In the genomic region with DNA sequence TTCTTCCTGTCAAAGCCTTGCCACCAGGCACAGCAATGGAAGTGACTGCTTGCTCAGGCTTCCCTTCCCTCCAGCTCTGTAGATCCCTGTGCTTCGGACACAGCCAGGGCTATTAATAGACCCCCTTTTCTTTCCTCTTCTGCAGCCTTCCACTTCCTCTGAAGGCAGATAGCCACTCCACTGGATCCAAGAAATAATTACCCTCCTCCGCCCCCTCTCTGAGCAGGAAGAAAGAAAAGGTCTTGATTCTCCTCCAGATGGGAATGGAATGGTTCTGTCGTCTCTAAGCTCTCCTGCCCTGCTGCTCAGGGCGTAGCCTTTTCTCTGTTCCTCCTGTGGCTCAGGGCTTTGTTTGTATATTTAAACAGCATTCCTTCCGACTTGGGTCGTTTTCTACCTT, we compare ENCODE assay signal across 9 mouse cellular contexts. TPM values are rescaled to one million over a fixed set of nuclear protein-coding genes. Genes with fewer than 3 reads are reported as not detected.
A peak's percentile ranks its signal among the peaks of the same experiment; 100 is the strongest.
DNase-seq lines count a peak whose midpoint lies in the region; ATAC-seq and TF ChIP-seq lines count a peak whose summit lies in the region.
"Had no signal": no experiment of that assay in that cellular context is flagged by ENCODE, and none has a peak within 500 bp of the region (broad histone marks: within the 10 kb centered on the region; RNA-seq: fewer than 3 reads in every experiment).

No protein-coding gene starts in this region.

- peaks cover 14% of the 10 kb centered on the region for H3K4me1 ChIP-seq in hindbrain, embryonic 10.5 days (replicated peaks)
- H3K4me1 ChIP-seq in hindbrain, embryonic 12.5 days, result 0 out of 2 replicates have a peak, but pooled peaks cover 5% of the 10 kb centered on the region
- H3K4me1 ChIP-seq in heart, embryonic 16.5 days (ENCODE audit: control insufficient read depth, insufficient read depth, low read length), result peaks cover 18% of the 10 kb centered on the region
- H3K4me1 ChIP-seq in lung, embryonic 14.5 days (ENCODE audit: insufficient read depth), result peaks cover 17% of the 10 kb centered on the region

- peak overlapping the region; percentile 17; the same call in 1 of the 2 replicates for H3K27ac ChIP-seq in hindbrain, embryonic 10.5 days
- H3K27ac ChIP-seq in hindbrain, embryonic 12.5 days, result no peak overlapping the region
- peak overlapping the region; percentile 89 for H3K27ac ChIP-seq in heart, embryonic 16.5 days (ENCODE audit: low read length)
- peak overlapping the region; percentile 77 for H3K27ac ChIP-seq in lung, embryonic 14.5 days (ENCODE audit: low read depth)

- H3K9ac ChIP-seq in hindbrain, embryonic 12.5 days, result no peak overlapping the region
- H3K9ac ChIP-seq in heart, embryonic 16.5 days (ENCODE audit: low read length), result peak overlapping the region; percentile 61
- 0 out of 2 replicates have a peak overlapping the region, but pooled peaks have one; percentile 10 for H3K9ac ChIP-seq in lung, embryonic 14.5 days

- no peak overlapping the region for H3K4me2 ChIP-seq in hindbrain, embryonic 12.5 days (replicated peaks)
- H3K4me2 ChIP-seq in heart, embryonic 16.5 days (ENCODE audit: low read depth, low read length), result peak overlapping the region; percentile 54
- peak overlapping the region; percentile 35 for H3K4me2 ChIP-seq in lung, embryonic 14.5 days

- H3K4me3 ChIP-seq in hindbrain, embryonic 10.5 days, result no peak overlapping the region
- H3K4me3 ChIP-seq in hindbrain, embryonic 12.5 days, result no peak overlapping the region
- H3K4me3 ChIP-seq in heart, embryonic 16.5 days (ENCODE audit: low read length), result no peak overlapping the region; the same call in 1 of the 2 replicates
- no peak overlapping the region for H3K4me3 ChIP-seq in lung, embryonic 14.5 days (ENCODE audit: low read depth, low read length)

- H3K9me3 ChIP-seq in hindbrain, embryonic 10.5 days, result no peaks in the 10 kb centered on the region
- no peaks in the 10 kb centered on the region for H3K9me3 ChIP-seq in hindbrain, embryonic 12.5 days (replicated peaks)
- H3K9me3 ChIP-seq in heart, embryonic 16.5 days (replicated peaks; ENCODE audit: control insufficient read depth, low read length), result no peaks in the 10 kb centered on the region
- no peaks in the 10 kb centered on the region for H3K9me3 ChIP-seq in lung, embryonic 14.5 days (ENCODE audit: low read depth, low read length)

- 23% methylated on average over 6 of the region's 6 CpGs for WGBS in hindbrain, embryonic 10.5 days
- 24% methylated on average over 6 of the region's 6 CpGs for WGBS in hindbrain, embryonic 12.5 days
- WGBS in heart, embryonic 16.5 days, result 17% methylated on average over 6 of the region's 6 CpGs
- WGBS in lung, embryonic 14.5 days, result 7% methylated on average over 6 of the region's 6 CpGs

- no peaks in the 10 kb centered on the region for H3K27me3 ChIP-seq in hindbrain, embryonic 10.5 days (ENCODE audit: insufficient read depth, poor library complexity, severe bottlenecking)
- no peaks in the 10 kb centered on the region for H3K27me3 ChIP-seq in hindbrain, embryonic 12.5 days
- H3K27me3 ChIP-seq in heart, embryonic 16.5 days (ENCODE audit: control insufficient read depth, insufficient read depth, low read length), result no peaks in the 10 kb centered on the region
- no peaks in the 10 kb centered on the region for H3K27me3 ChIP-seq in lung, embryonic 14.5 days (ENCODE audit: insufficient read depth, low read length)

- no peak for ATAC-seq in hindbrain, embryonic 12.5 days (ENCODE audit: low FRiP score)
- ATAC-seq in heart, embryonic 16.5 days (replicated peaks; ENCODE audit: extremely low read depth, insufficient read depth, low FRiP score), result peak; percentile 91
- peak; percentile 72; the same call in 1 of the 2 replicates for ATAC-seq in lung, embryonic 14.5 days (ENCODE audit: insufficient read depth)

- no peak for TF ChIP-seq CTCF in lung, embryonic 14.5 days (IDR thresholded peaks at IDR 0.05; ENCODE audit: low read depth)

- no peak for DNase-seq in hindbrain, embryonic 10.5 days (ENCODE audit: low spot score)
- DNase-seq in brain, adult 2 months (ENCODE audit: low read depth, low spot score), result peak; percentile 21
- peak; percentile 66 for DNase-seq in lung, embryonic 14.5 days
- no peak for DNase-seq in Muller cell, postnatal 12 days (ENCODE audit: inconsistent ontology term)
- no peak for DNase-seq in right cerebral cortex, postnatal 14 days
- no peak for DNase-seq in thymus, postnatal 4 days
- DNase-seq: thymus, postnatal 25 days had no signal

- no peaks in the 10 kb centered on the region for H3K36me3 ChIP-seq in hindbrain, embryonic 10.5 days
- H3K36me3 ChIP-seq in hindbrain, embryonic 12.5 days, result no peaks in the 10 kb centered on the region
- no peaks in the 10 kb centered on the region for H3K36me3 ChIP-seq in heart, embryonic 16.5 days (ENCODE audit: control insufficient read depth, insufficient read depth)
- no peaks in the 10 kb centered on the region for H3K36me3 ChIP-seq in lung, embryonic 14.5 days (ENCODE audit: insufficient read depth)

RNA-seq across cellular contexts. Expression of a gene that starts 27.0 kb away (rescaled TPM):
- 26.7 and 30.0 TPM in 2 replicates for polyA plus RNA-seq in hindbrain, embryonic 10.5 days (2016; fragmentation: Nextera tagmentation; extraction: Ambion mirVana)
- polyA plus RNA-seq in hindbrain, embryonic 12.5 days (2016; fragmentation: Nextera tagmentation; extraction: Ambion mirVana), result 26.7 and 28.7 TPM in 2 replicates
- polyA plus RNA-seq in heart, embryonic 16.5 days (2015; fragmentation: Nextera tagmentation; extraction: Ambion mirVana), result 22.3 and 24.9 TPM in 2 replicates
- polyA plus RNA-seq in lung, embryonic 14.5 days (2014; fragmentation: Nextera tagmentation; extraction: Ambion mirVana), result 38.5 and 40.0 TPM in 2 replicates

RNA-seq across cellular contexts. Expression of a gene that starts 28.5 kb away (rescaled TPM):
- 56.7 and 58.1 TPM in 2 replicates for polyA plus RNA-seq in hindbrain, embryonic 10.5 days (2016; fragmentation: Nextera tagmentation; extraction: Ambion mirVana)
- 36.3 and 44.6 TPM in 2 replicates for polyA plus RNA-seq in hindbrain, embryonic 12.5 days (2016; fragmentation: Nextera tagmentation; extraction: Ambion mirVana)
- polyA plus RNA-seq in heart, embryonic 16.5 days (2015; fragmentation: Nextera tagmentation; extraction: Ambion mirVana), result 65.6 and 67.6 TPM in 2 replicates
- polyA plus RNA-seq in lung, embryonic 14.5 days (2014; fragmentation: Nextera tagmentation; extraction: Ambion mirVana), result 51.2 and 52.9 TPM in 2 replicates

Comparison
In these comparisons a context has a peak if more than half of its experiments do, and no peak if none do; other contexts are left out.
1. DNase-seq: peak in brain, adult 2 months (single experiment) and lung, embryonic 14.5 days (single experiment); none in hindbrain, embryonic 10.5 days (single experiment), Muller cell, postnatal 12 days (single experiment), right cerebral cortex, postnatal 14 days (single experiment) and thymus, postnatal 4 days (single experiment).